Mouse (Mus musculus): ENCODE measurements around the gene Rrp1b. TPM values are rescaled to one million over a fixed set of nuclear protein-coding genes. Genes with fewer than 3 reads are reported as not detected.

Rrp1b gene
- total RNA-seq (2015) (41.9 and 48.6 TPM in 2 replicates), total RNA-seq (2017) (57.7 and 61.9 TPM in 2 replicates)

GRCm38 (mm10) chr17:32035609-32036508 lies at the start of gene Rrp1b, which contains the start of gene Hsf2bp:
Rrp1b (plus strand) TSS chr17:32036100.
Hsf2bp (minus strand) TSS chr17:32036349.
- peak; percentile 81 for ATAC-seq (replicated peaks; ENCODE audit: poor library complexity)

GRCm38 (mm10) chr17:31986915-31987314 lies 49.0 kb upstream of the Rrp1b start:
- ATAC-seq (replicated peaks; ENCODE audit: poor library complexity), result no peak

DNA sequence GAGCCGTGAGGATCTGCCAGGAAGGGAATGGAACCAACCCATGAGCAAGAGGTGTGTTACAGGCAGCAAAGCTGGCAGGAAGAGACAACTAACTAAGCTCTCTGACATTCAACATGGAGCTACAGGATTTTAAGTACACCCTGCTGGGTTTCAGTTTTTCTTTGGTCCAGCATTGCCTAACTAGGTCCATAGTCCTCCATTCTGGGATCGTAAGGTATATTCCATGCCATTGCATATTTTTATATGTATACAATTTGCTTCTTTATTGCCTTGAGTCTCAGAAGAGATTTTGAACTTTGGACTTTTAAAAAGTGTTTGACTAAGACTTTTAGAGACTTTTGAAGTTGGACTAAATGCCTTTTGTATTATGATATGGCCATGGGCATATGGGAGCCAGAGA lies 46.9 kb upstream of the Rrp1b start:
- no peak for ATAC-seq (replicated peaks; ENCODE audit: poor library complexity)

- no peak for ATAC-seq (replicated peaks; ENCODE audit: poor library complexity)
Measured at GRCm38 (mm10) chr17:31992004-31992403, 43.9 kb upstream of the Rrp1b start.

DNA sequence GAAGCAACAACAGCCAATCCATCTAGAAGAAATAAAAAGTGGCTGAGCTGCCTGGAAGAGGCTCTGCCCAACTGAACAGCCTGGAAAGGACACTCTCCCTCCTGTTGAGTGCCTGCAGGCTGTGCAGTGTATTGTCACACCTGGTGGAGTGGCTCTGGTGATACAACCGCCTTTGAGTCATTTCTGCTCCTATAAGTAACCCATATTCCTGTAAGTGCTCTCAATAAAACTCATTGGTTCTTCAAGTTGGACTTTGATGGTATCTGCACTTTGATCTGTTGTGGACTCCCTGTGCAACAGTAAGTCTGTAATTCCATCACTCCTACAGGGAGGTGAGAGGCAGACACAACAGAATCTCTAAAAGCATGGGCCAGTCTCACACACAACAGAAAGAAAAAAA lies 42.5 kb upstream of the Rrp1b start:
- ATAC-seq (replicated peaks; ENCODE audit: poor library complexity), result no peak

DNA sequence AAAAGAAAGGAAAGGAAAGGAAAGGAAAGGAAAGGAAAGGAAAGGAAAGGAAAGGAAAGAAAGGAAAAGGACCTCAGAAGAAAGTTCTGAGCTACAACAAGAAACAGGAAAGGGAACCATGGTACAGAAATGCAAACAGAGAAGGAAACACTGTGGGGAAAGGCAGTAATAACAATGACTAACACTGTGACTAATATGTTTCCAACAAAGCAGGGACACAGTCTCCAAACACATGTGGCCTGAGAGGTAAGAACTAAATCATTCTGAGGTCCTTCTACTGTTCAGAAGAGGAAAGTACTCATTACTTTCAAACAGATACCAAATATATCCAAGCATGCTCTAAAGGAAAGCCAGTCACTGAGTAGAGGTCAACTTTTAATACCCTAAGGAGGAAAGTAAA lies 41.8 kb upstream of the Rrp1b start:
- ATAC-seq (replicated peaks; ENCODE audit: poor library complexity), result no peak

GRCm38 (mm10) chr17:31995784-31996183 lies 40.1 kb upstream of the Rrp1b start:
- 0 out of 2 replicates have a peak, but pooled peaks have one; percentile 23 for ATAC-seq (replicated peaks; ENCODE audit: poor library complexity)

DNA sequence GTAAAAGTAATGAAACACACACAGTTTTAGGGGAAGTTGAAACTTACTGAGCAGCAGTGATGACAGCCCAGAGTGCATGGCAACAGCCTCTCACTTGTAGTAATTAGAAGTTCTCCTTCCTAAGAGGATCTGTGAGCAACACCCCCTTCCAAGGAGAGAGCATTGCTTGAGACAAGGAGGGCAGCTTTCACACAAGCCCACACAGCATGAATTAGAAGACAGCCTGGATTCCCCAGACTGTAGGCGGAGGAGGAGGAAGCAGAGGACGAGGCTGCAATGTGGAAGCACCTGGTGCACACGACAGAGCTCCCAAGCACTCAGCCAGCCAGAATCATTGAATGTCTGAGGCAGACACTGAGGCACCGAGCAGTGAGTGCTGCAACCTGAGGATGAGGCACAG lies 39.6 kb upstream of the Rrp1b start:
- ATAC-seq (replicated peaks; ENCODE audit: poor library complexity), result no peak

- ATAC-seq (replicated peaks; ENCODE audit: poor library complexity), result no peak
Measured at GRCm38 (mm10) chr17:31998351-31998750, 37.5 kb upstream of the Rrp1b start.

GRCm38 (mm10) chr17:32003251-32003650 lies 32.6 kb upstream of the Rrp1b start:
- no peak for ATAC-seq (replicated peaks; ENCODE audit: poor library complexity)

DNA sequence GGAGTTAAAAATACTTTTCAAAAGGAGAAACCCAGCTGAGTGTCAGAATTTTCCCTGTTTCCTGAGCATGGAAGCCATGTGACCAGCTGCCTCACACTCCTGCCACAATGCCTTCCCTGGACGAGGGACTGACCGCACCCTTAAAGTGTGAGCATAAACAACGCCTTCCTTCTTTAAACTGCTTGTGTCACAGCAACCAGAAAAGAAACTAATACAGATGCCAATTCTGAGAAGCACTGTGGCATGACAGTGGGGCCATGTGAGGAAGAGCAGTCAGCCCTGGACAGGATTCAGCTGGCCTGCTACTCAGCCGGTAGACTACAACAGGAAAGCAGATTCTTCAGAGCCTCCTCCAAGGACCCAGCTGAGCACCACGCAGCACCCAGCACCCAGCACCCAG lies 29.1 kb upstream of the Rrp1b start:
- ATAC-seq (replicated peaks; ENCODE audit: poor library complexity), result no peak

DNA sequence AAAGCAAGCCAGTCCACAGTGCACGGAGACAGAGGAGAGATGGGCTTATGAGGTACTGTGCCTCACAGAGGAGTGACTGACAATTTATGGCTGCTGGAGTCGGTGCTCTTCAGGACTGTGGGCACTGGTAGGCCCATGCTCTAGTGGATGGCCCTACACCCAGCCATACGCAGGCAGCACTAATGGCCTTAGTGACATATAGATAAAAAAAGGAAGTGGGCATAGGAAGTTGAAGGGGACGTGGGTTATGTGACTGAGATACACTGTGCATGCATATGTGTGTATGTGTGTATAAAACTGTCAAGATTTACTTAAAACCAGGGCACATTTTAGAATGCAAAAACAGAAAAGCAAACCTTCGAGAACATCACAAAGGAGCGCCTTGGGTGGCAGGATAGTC lies 24.2 kb upstream of the Rrp1b start:
- ATAC-seq (replicated peaks; ENCODE audit: poor library complexity), result peak; percentile 61

- ATAC-seq (replicated peaks; ENCODE audit: poor library complexity), result no peak
Measured at GRCm38 (mm10) chr17:32012254-32012653, 23.6 kb upstream of the Rrp1b start.

GRCm38 (mm10) chr17:32013659-32014058 lies 22.2 kb upstream of the Rrp1b start:
- no peak for ATAC-seq (replicated peaks; ENCODE audit: poor library complexity)

- ATAC-seq (replicated peaks; ENCODE audit: poor library complexity), result no peak
Measured at GRCm38 (mm10) chr17:32016481-32016880, 19.4 kb upstream of the Rrp1b start.

DNA sequence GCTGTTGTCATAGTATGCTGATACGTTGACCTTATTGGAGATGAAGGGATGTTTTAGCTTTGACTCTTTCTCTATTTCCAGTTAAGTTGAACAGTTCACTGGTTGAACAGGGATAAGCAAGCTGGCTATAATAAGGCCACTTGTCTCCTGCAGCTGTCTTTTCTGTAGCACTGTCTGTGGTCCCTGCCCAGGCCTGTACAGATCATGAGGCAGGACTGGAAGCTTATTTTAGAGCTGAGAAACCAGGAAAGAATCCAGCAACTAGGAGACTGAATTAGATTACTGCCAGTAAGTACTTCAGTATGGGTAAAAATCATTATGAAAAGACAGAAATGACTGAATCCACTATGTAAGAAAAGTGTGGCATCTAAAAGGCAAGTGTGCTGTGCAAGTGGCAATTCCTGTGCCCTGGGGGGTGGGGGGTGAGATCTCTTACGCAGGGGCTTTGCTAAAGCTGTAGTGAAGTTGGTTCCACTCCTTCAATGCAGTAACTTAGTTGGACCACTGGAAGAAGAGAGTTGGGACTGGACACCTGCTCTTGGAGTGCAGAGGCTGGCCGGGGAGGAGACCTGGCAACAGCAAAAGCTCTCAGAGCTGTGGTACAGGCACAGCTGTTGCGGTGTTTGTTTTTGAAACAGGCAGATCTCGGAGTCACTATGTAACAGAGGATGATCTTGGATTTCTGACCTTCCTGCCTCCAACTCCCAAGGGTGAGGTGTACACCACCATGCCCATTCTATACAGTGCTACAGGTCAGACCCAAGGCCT lies 17.6 kb upstream of the Rrp1b start:
- no peak for ATAC-seq (replicated peaks; ENCODE audit: poor library complexity)

DNA sequence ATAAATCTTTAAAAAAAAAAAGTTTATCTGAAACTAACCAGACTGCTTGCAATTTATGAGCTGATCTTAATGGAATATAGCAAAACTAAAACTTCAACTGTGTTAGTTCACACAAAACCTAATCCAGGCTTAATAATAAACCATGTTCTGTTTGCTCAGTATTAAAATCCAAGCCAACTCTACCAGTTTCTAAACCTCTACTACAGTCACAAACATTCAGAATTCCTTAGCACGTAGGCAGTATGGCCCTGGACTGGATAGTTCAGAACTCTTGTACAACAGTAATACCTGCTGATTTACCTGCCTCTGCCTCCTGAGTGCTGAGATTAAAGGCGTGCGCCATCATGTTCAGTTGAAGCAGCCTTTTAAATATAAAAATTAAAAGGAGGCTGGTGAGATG lies 13.9 kb upstream of the Rrp1b start:
- no peak for ATAC-seq (replicated peaks; ENCODE audit: poor library complexity)

GRCm38 (mm10) chr17:32022551-32022950 lies 13.3 kb upstream of the Rrp1b start:
- no peak for ATAC-seq (replicated peaks; ENCODE audit: poor library complexity)

DNA sequence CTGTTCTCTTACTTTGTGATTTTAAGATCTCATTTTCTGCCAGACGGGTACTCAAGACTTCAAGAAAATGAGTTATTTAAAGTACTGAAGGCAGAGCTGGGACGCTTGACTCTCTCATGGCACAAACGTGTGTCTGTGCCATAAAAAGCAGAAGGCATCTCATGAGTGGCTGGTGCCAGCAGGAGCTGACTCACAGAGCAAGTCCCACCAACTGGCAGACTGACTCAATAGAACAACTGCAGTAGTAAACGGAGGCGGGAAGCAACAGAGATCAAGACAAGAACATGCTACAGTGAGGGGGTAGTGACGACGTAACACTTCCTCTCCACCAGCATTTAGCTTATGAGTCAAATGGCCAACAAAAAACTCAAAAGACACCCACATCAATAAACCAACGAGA lies 12.8 kb upstream of the Rrp1b start:
- no peak for ATAC-seq (replicated peaks; ENCODE audit: poor library complexity)

GRCm38 (mm10) chr17:32024671-32025073 lies 11.2 kb upstream of the Rrp1b start:
- no peak for ATAC-seq (replicated peaks; ENCODE audit: poor library complexity)

DNA sequence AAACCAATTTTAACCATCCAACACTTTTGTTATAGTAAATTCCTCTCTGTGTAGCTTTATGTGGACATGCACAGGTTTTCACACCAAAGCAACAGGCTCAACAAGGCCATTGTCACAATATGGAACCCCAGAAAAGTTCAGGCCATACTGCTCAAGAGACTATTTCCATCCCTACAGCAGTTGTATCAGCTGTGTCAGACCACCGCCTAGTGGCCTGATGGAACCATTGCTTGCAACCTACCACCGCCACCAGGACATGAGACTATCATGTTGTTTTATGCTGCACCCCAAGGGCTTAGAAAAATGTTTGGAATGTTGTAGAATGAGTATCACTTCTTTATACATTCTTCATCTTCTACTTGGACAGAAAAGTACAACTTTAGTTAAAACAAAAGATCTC lies 10.5 kb upstream of the Rrp1b start:
- peak; percentile 85 for ATAC-seq (replicated peaks; ENCODE audit: poor library complexity)

- ATAC-seq (replicated peaks; ENCODE audit: poor library complexity), result peak; percentile 71
Measured at GRCm38 (mm10) chr17:32027666-32028065, 8.2 kb upstream of the Rrp1b start.

Measured in megakaryocyte progenitor cell, adult 5-6 weeks (primary cell).